Comparison of ENCODE assay signal across 38 mouse cellular contexts in the genomic region with DNA sequence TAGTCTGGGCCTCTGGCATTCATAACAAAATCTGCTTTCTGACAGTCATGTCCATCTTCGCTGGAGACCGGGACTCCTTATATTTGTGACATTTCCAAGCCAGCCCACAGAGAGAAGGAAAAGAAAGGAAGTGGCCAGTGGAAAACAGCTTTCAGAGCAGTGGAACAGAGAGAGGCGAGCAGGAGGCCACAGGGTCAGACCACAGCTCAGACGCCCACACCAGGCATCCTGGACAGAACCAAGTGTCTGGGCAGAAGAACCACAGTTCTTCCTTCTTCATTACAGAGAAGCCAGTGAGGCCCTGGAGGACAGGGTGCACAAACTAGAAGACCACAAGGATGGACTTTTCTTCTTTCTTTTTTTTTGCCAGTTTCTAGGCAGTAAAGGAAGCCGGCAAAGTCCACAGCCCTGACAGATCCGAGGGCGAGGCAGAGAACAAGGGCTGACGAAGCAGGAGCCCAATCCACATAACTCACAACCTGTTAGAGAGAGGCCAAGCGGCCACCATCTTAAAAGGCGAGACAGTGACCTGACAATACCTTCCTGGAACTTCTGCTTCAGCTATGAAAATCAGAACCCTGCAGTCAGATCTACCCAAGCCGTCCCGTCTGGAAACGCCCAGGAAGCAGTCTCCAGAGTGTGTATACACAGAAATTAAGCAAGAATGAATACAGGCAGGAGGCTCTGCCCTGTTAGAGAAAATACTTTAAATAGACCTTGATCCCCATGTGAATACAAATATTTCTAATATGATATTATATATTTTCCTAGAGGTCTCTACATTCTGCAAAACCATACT. TPM values are rescaled to one million over a fixed set of nuclear protein-coding genes. Genes with fewer than 3 reads are reported as not detected.
DNase-seq lines count a peak whose midpoint lies in the region; ATAC-seq and TF ChIP-seq lines count a peak whose summit lies in the region.
"Had no signal": no experiment of that assay in that cellular context is flagged by ENCODE, and none has a peak within 500 bp of the region (broad histone marks: within the 10 kb centered on the region; RNA-seq: fewer than 3 reads in every experiment).

No protein-coding gene starts in this region.

- no peak for TF ChIP-seq POLR2A in small intestine, adult 2 months (IDR thresholded peaks at IDR 0.05; ENCODE audit: low read depth, low read length)

- DNase-seq in kidney, postnatal 0 days (ENCODE audit: low spot score), result no peak
- DNase-seq in Muller cell, postnatal 12 days (ENCODE audit: inconsistent ontology term), result peak; percentile 45
- DNase-seq in lung, postnatal 10 days, result peak; percentile 37
- no peak for DNase-seq in adrenal gland, adult 2 months
- DNase-seq: adrenal gland, postnatal 10 days; B cell, adult 2 months; cerebellum, adult 11 months; cerebellum, adult 9-10 months; cerebellum, postnatal 36 days; kidney, adult 11 months; liver; right cerebral cortex, adult 18-20 months; right cerebral cortex, postnatal 4 days; thymus, postnatal 4 days had no signal

- H3K27ac ChIP-seq in kidney, postnatal 0 days, result peak overlapping the region; percentile 31; the same call in 1 of the 2 replicates
- H3K27ac ChIP-seq in kidney, embryonic 14.5 days (ENCODE audit: low read depth, low read length), result no peak overlapping the region
- H3K27ac ChIP-seq in small intestine, adult 2 months (ENCODE audit: insufficient read depth, low read depth, low read length), result peak overlapping the region; percentile 2; the same call in 1 of the 2 replicates
- H3K27ac ChIP-seq: forebrain, embryonic 15.5 days; heart, embryonic 10.5 days; heart, embryonic 15.5 days; hindbrain, embryonic 12.5 days; kidney, embryonic 15.5 days; liver, embryonic 14.5 days; lung, embryonic 15.5 days; midbrain, embryonic 10.5 days; midbrain, embryonic 15.5 days had no signal

- H3K4me2 ChIP-seq in kidney, postnatal 0 days (ENCODE audit: low read length), result no peak overlapping the region
- H3K4me2 ChIP-seq in kidney, embryonic 14.5 days (replicated peaks; ENCODE audit: low read depth, low read length), result no peak overlapping the region
- H3K4me2 ChIP-seq: forebrain, embryonic 15.5 days; heart, embryonic 15.5 days; hindbrain, embryonic 12.5 days; kidney, embryonic 15.5 days; lung, embryonic 15.5 days; midbrain, embryonic 15.5 days had no signal

- no peaks in the 10 kb centered on the region for H3K36me3 ChIP-seq in kidney, postnatal 0 days (ENCODE audit: insufficient read depth, low read length)
- no peaks in the 10 kb centered on the region for H3K36me3 ChIP-seq in kidney, embryonic 14.5 days (ENCODE audit: control insufficient read depth, insufficient read depth, low read length)
- H3K36me3 ChIP-seq in small intestine, adult 2 months (ENCODE audit: control insufficient read depth, insufficient read depth, low read length), result no peaks in the 10 kb centered on the region
- H3K36me3 ChIP-seq: forebrain, embryonic 15.5 days; heart, embryonic 10.5 days; heart, embryonic 15.5 days; hindbrain, embryonic 12.5 days; kidney, embryonic 15.5 days; lung, embryonic 15.5 days; midbrain, embryonic 10.5 days; midbrain, embryonic 15.5 days had no signal

- 61% methylated on average over 13 of the region's 13 CpGs for WGBS in kidney, postnatal 0 days
- WGBS in kidney, embryonic 14.5 days, result 66% methylated on average over 13 of the region's 13 CpGs
- 57% methylated on average over 13 of the region's 13 CpGs for WGBS in small intestine, adult 2 months

- no peaks in the 10 kb centered on the region for H3K9me3 ChIP-seq in kidney, postnatal 0 days (replicated peaks; ENCODE audit: low read length)
- no peaks in the 10 kb centered on the region for H3K9me3 ChIP-seq in kidney, embryonic 14.5 days (ENCODE audit: control insufficient read depth, low read length)
- H3K9me3 ChIP-seq: forebrain, embryonic 15.5 days; heart, embryonic 15.5 days; hindbrain, embryonic 12.5 days; kidney, embryonic 15.5 days; lung, embryonic 15.5 days; midbrain, embryonic 15.5 days had no signal

- H3K27me3 ChIP-seq in kidney, postnatal 0 days (ENCODE audit: insufficient read depth, low read length), result no peaks in the 10 kb centered on the region
- H3K27me3 ChIP-seq in kidney, embryonic 14.5 days (ENCODE audit: control insufficient read depth, insufficient read depth, low read length), result no peaks in the 10 kb centered on the region
- H3K27me3 ChIP-seq in small intestine, adult 2 months (ENCODE audit: control insufficient read depth, insufficient read depth, low read length), result no peaks in the 10 kb centered on the region
- H3K27me3 ChIP-seq: CH12.LX; forebrain, embryonic 15.5 days; heart, embryonic 15.5 days; hindbrain, embryonic 12.5 days; kidney, embryonic 15.5 days; lung, embryonic 15.5 days; midbrain, embryonic 15.5 days had no signal

- ATAC-seq in kidney, postnatal 0 days (replicated peaks; ENCODE audit: low FRiP score, low read depth), result no peak
- ATAC-seq in kidney, embryonic 14.5 days (ENCODE audit: low FRiP score, low TSS enrichment), result no peak
- no peak for ATAC-seq in CD4-positive, CD25-positive, alpha-beta regulatory T cell, adult 4 months
- ATAC-seq: forebrain, embryonic 15.5 days; midbrain, embryonic 15.5 days had no signal

- H3K4me1 ChIP-seq in kidney, postnatal 0 days (replicated peaks; ENCODE audit: insufficient read depth, low read length), result peaks cover 9% of the 10 kb centered on the region; the same call in 1 of the 2 replicates
- no peaks in the 10 kb centered on the region for H3K4me1 ChIP-seq in kidney, embryonic 14.5 days (ENCODE audit: control insufficient read depth, insufficient read depth, low read length)
- H3K4me1 ChIP-seq in small intestine, adult 2 months (ENCODE audit: control insufficient read depth, insufficient read depth, insufficient read length, low read length), result peaks cover 25% of the 10 kb centered on the region
- H3K4me1 ChIP-seq: forebrain, embryonic 15.5 days; hindbrain, embryonic 12.5 days; lung, embryonic 15.5 days; midbrain, embryonic 15.5 days had no signal

- TF ChIP-seq CTCF in kidney, postnatal 0 days (IDR thresholded peaks at IDR 0.05; ENCODE audit: low read depth), result no peak
- no peak for TF ChIP-seq CTCF in small intestine, adult 2 months (IDR thresholded peaks at IDR 0.05; ENCODE audit: extremely low read depth, insufficient read length, insufficient replicate concordance, low read depth, low read length)

- no peak overlapping the region for H3K4me3 ChIP-seq in kidney, postnatal 0 days (replicated peaks; ENCODE audit: low read depth, low read length)
- no peak overlapping the region for H3K4me3 ChIP-seq in kidney, embryonic 14.5 days (ENCODE audit: low read length)
- no peak overlapping the region for H3K4me3 ChIP-seq in small intestine, adult 2 months (ENCODE audit: low read depth, low read length)
- H3K4me3 ChIP-seq: forebrain, embryonic 15.5 days; heart, embryonic 10.5 days; heart, embryonic 15.5 days; hindbrain, embryonic 12.5 days; kidney, embryonic 15.5 days; lung, embryonic 15.5 days; midbrain, embryonic 10.5 days; midbrain, embryonic 15.5 days had no signal

- no peak overlapping the region for H3K9ac ChIP-seq in kidney, postnatal 0 days (ENCODE audit: low read depth, low read length)
- H3K9ac ChIP-seq in kidney, embryonic 14.5 days (ENCODE audit: low read depth, low read length), result no peak overlapping the region
- H3K9ac ChIP-seq: forebrain, embryonic 15.5 days; heart, embryonic 15.5 days; hindbrain, embryonic 12.5 days; kidney, embryonic 15.5 days; liver, embryonic 14.5 days; lung, embryonic 15.5 days; midbrain, embryonic 15.5 days had no signal

RNA-seq across cellular contexts. Expression of a gene that starts 55.3 kb away (rescaled TPM):
- not detected in 2 replicates for polyA plus RNA-seq in kidney, postnatal 0 days (2015; fragmentation: Nextera tagmentation; extraction: Ambion mirVana)
- polyA plus RNA-seq in kidney, embryonic 14.5 days (2014; fragmentation: Nextera tagmentation; extraction: Ambion mirVana), result not detected in 2 replicates
- not detected in 2 replicates for polyA plus RNA-seq in small intestine, adult 2 months (2012; rRNA removed)
- polyA plus RNA-seq in CD4-positive, CD25-positive, alpha-beta regulatory T cell, adult 4 months (2017; shearing (Covaris generic)), result not detected
- under 1 TPM in 1 of 2 experiments, not detected in 1; 0.31 TPM for total RNA-seq in adrenal gland, adult 2 months (2021)
- not detected in 2 replicates for polyA plus RNA-seq in adrenal gland, adult 2 months (2012; rRNA removed)
- total RNA-seq: adrenal gland, postnatal 10 days; gastrocnemius, adult 18-20 months; gastrocnemius, postnatal 4 days; heart, postnatal 25 days; left cerebral cortex, postnatal 14 days; megakaryocyte progenitor cell, adult 5-6 weeks; neutrophil, adult 5-6 weeks had no signal
- polyA plus RNA-seq: embryonic facial prominence, embryonic 11.5 days; forebrain, embryonic 15.5 days; heart, embryonic 10.5 days; heart, embryonic 15.5 days; hindbrain, embryonic 12.5 days; kidney, embryonic 15.5 days; limb, embryonic 11.5 days; liver, embryonic 14.5 days; lung, embryonic 15.5 days; midbrain, embryonic 15.5 days; neural tube, embryonic 11.5 days; stomach, embryonic 14.5 days; thymus, postnatal 0 days had no signal

Comparison
In these comparisons a context has a peak if more than half of its experiments do, and no peak if none do; other contexts are left out.
1. DNase-seq: peak in Muller cell, postnatal 12 days (single experiment) and lung, postnatal 10 days (single experiment); none in kidney, postnatal 0 days (single experiment) and adrenal gland, adult 2 months (single experiment).